Mouse (Mus musculus) layer of hippocampus, postnatal 10 days (tissue): ENCODE results near the gene Rpsa. TPM values are rescaled to one million over a fixed set of nuclear protein-coding genes. Genes with fewer than 3 reads are reported as not detected.

ENCODE experiments used
- DNase-seq, 2 experiments: peaks; one replicate each; pipeline ENCODE4 v3.0.0; 2021; ENCODE audit warnings: low spot score in 2 of 2
- total RNA-seq, 2 experiments: library from RNA; stranded (reverse); gene quantifications; 2 replicates each; pipeline ENCODE4 v1.2.3; 2021

Rpsa gene
- total RNA-seq, 2 experiments from 2014 or later, result 728 to 842 TPM

DNA sequence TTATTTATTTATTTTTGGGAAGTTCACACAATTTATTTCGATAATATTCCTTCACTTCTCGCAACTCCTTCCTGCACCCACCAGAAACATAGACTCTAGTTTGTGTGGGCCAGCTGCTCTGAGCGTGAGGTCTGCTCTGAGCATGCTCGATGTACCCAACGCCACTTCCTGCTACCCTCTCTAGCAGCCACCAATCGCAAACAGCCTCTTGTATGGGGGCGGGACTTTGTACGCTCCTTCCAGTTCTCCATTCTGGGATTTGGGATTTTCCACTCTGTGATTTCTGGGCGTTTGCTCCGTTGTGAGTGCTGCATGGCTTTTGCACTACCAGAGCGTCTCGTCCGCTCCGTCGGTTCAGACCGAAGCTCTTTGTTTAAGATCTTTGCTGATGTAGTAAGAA is 36.4 kb downstream of the Rpsa start:
- DNase-seq, result no peak

DNA sequence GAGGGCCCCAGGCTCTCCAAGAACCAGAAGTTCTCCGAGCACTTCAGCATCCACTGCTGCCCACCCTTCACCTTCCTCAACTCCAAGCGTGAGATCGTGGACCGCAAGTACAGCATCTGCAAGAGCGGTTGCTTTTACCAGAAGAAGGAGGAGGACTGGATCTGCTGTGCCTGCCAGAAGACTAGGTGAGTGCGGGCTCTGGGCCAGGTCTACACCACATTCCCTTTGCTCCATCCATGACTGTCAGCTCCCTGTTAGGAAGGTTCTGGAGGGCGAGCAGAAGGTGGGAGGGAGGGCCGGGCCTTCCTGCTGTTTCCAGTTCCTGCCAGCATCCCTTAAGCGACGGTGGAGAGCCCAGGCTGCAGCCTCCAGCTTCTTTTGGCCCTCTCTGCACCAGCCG is 40.3 kb downstream of the Rpsa start:
- no peak for DNase-seq

DNA sequence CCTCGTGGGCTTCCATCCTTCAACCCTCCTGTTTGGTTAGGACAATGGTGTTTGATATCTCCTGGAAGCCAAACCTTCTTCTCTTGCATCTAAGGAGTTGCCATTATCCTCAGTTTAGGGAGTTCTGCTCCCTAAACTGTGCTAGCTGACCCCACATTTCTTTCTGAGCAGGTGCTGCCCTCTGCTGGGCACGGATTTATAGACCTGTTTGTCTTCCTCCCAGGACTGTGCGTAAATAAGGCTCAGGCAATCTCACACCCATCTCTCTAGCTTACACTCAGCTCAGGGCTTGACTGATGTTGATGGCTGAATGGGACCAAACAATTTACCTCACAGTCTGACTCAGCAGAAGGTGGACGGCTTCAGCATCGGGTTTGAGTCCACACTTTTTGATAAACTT is 43.8 kb downstream of the Rpsa start:
- peak; percentile 79 to 84 for DNase-seq

DNA sequence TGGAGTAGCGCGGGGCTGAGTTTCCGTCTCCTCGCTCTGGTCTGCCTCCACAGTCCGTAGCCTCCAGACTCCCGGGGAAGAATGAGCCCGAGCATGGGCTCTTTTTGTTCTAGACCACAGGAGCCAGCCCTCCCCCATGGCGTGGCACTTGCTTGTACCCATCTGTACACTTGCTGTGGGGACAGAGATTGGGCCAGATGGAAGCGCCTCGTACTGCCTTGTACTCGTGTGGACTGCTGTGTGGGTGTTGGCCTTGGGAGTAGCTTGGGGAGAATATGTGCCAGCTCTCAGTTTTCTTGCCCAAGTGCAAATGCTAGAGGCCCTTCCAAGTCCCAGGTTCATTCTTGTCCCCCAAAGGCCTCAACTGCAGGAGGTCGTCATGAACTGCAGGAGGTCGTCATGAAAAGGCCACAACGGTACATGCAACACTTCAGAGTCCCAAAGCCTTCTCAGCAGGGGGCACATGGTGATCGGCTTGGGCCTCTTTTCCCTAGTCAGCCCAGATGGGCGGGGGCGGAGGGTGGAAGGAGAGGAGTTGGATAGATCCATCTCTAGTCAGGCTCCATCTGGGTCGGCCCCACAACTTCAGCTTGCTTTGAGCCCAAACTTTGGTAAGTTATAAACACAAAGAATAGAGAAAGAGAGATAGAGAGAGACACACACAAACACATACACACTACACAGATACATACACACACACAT is 47.1 kb downstream of the Rpsa start:
- peak in 1 of 2 experiments; percentile 27 for DNase-seq

DNA sequence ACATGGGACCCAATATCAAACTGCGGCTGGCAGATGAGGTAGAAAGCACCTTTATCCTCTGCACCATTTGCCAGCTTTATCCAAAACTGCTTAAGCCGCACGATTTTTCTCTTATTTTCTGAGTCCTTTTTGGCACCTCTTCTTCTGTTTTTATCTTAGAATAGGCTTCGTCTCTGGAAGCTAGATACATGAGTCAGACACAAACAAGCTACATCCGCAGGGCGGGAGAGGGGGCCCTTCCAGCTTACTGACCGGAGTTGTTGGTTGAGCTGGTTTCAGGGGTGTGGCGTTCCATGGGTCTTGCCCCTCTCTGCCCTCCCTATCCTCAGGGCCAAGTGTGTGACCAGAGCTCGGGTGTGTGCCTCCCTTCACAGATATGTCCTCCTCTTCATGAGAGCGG is 51.3 kb downstream of the Rpsa start:
- DNase-seq, result no peak

Other genes starting within 250 kb of the Rpsa start
- 10 to 100 TPM; 61.7 to 66.8 TPM for gene Wdr48, start 232.8 kb upstream of the Rpsa start, total RNA-seq
- gene Gorasp1, start 190.1 kb upstream of the Rpsa start, total RNA-seq, result 10 to 100 TPM; 28.9 to 31.2 TPM
- 1 to 10 TPM; 1.3 to 2.9 TPM for gene Ttc21a, start 190.1 kb upstream of the Rpsa start, total RNA-seq
- 10 to 100 TPM in 1 of 2 experiments, 1 to 10 TPM in 1; 9.9 to 10.4 TPM for gene Csrnp1, start 143.0 kb upstream of the Rpsa start, total RNA-seq
- under 1 TPM; 0.07 to 0.09 TPM for gene Xirp1, start 104.1 kb upstream of the Rpsa start, total RNA-seq
- gene Cx3cr1, start 57.8 kb upstream of the Rpsa start, total RNA-seq, result 10 to 100 TPM; 28.3 to 31.6 TPM
- not detected for gene Ccr8, start 35.6 kb upstream of the Rpsa start, total RNA-seq
- gene Slc25a38, start 17.3 kb upstream of the Rpsa start, total RNA-seq, result 10 to 100 TPM; 23.6 to 26.7 TPM
- gene Mobp, start 22.0 kb downstream of the Rpsa start, total RNA-seq, result 10 to 100 TPM; 16.2 to 17.0 TPM
- gene Myrip, start 173.8 kb downstream of the Rpsa start, total RNA-seq, result 10 to 100 TPM; 42.8 to 45.5 TPM